Mouse (Mus musculus) kidney, embryonic 16.5 days (tissue): ENCODE measurements at regions not wholly inside any gene's neighbourhood (a gene's known extent, or its start where the extent isn't known, plus 50 kb on each side); places are given as distances from the start of the nearest gene placed in this dataset.

Experiments used
- ATAC-seq: fragments of 200-750 bp; cut with Nextera tagmentation; 2 replicates; pipeline ENCODE4 v1.8.0; 2017; ENCODE audit warnings: moderate TSS enrichment; ENCODE audit not compliant: low FRiP score, low TSS enrichment
- H3K27ac ChIP-seq: fragments of 300-500 bp; sonication (generic); 2 replicates; pipeline ENCODE4 v1.5.1; 2014; ENCODE audit warnings: low read length
- H3K27me3 ChIP-seq: fragments of 300-500 bp; sonication (generic); 2 replicates; pipeline ENCODE4 v1.6.1; 2014; ENCODE audit warnings: low read length, control low read depth, mixed read lengths; ENCODE audit not compliant: insufficient read depth
- H3K36me3 ChIP-seq: fragments of 300-500 bp; sonication (generic); 2 replicates; pipeline ENCODE4 v1.6.1; 2014; ENCODE audit warnings: low read length, control low read depth, mixed read lengths; ENCODE audit not compliant: insufficient read depth
- H3K4me1 ChIP-seq: fragments of 300-500 bp; sonication (generic); 2 replicates; pipeline ENCODE4 v1.6.1; 2014; ENCODE audit warnings: low read length, control low read depth, mixed read lengths; ENCODE audit not compliant: insufficient read depth
- H3K4me2 ChIP-seq: fragments of 300-500 bp; sonication (generic); replicated peaks from 2 replicates; pipeline ENCODE4 v1.6.1; 2014; ENCODE audit warnings: low read depth, low read length
- H3K4me3 ChIP-seq: fragments of 300-500 bp; sonication (generic); 2 replicates; pipeline ENCODE4 v1.5.1; 2014; ENCODE audit warnings: mild to moderate bottlenecking, low read length
- H3K9ac ChIP-seq: fragments of 300-500 bp; sonication (generic); replicated peaks from 2 replicates; pipeline ENCODE4 v1.6.1; 2014; ENCODE audit warnings: low read length
- H3K9me3 ChIP-seq: fragments of 300-500 bp; sonication (generic); 2 replicates; pipeline ENCODE4 v1.6.1; 2016; ENCODE audit warnings: low read length, control low read depth
- WGBS: fragments of 180-500 bp; shearing (Covaris S2); extraction: QIAGEN DNeasy Blood & Tissue Kit; methylation state at CpG from one replicate; pipeline ENCODE4 v1.1.7; 2014; 5-methylcytosine and 5-hydroxymethylcytosine counted together

DNA sequence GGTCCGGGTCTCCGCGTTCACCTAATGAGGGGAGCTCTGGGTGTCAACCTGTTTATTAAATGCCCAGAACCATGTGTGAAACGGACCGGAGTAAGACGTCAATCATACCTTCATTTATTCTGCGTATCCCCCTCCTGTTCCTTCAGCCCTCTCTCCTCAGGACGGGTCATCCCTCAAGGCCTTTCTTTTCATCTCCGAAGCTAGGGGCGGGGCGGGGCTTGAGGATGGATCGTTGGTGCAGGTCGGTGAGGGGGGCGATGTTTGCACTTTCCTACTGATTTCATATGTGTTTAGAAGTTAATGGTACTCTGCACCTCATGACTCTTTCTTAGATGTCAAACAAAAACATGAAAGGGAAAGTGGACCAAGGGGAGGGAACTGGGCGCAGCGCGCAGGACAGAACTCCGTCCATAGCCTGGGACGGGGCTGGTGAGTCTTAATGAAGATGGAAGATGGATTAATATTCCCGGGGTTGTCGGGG is 400.1 kb downstream of the Med13l start:
- Histone ChIP-seq H3K4me3 (no peak overlapping the region), H3K4me2 (no peak overlapping the region), H3K27me3 (0 out of 2 replicates have a peak, but pooled peaks cover 2% of the 10 kb centered on the region), H3K4me1 (peaks cover 13% of the 10 kb centered on the region; the same call in 1 of the 2 replicates), H3K9me3 (peaks cover 2% of the 10 kb centered on the region; the same call in 1 of the 2 replicates), H3K9ac (no peak overlapping the region), H3K27ac (0 out of 2 replicates have a peak overlapping the region, but pooled peaks have one; percentile 4), H3K36me3 (no peaks in the 10 kb centered on the region)
- 45% methylated on average over 21 of the region's 21 CpGs for WGBS
- ATAC-seq = peak; percentile 68

DNA sequence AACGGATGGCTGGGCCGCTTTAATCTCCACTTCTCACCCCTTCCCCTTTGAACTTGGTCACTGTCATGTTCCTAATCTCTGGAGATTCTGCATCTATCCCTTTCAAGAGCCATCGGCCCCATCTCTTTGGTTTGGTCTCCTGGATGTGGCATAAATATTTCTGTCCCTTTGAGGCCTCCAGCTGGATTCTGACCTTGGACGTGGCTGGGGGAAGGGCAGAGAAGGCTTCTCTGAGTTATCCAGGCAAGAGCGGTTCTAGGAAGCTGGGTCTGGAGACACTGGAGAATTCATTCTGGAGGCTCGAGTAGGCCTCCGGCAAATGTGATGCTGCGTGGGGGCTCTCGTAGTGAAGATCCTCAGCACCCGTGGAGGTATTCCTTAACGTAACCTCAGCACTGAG is 400.6 kb downstream of the Med13l start:
- peaks cover 2% of the 10 kb centered on the region; the same call in 1 of the 2 replicates for H3K9me3 ChIP-seq
- 0 out of 2 replicates have a peak, but pooled peaks cover 2% of the 10 kb centered on the region for H3K27me3 ChIP-seq
- peaks cover 13% of the 10 kb centered on the region; the same call in 1 of the 2 replicates for H3K4me1 ChIP-seq
- WGBS = 60% methylated on average over 11 of the region's 11 CpGs
- no peak overlapping the region for H3K9ac ChIP-seq
- no peak overlapping the region for H3K4me3 ChIP-seq
- peak overlapping the region; percentile 29; the same call in 1 of the 2 replicates for H3K27ac ChIP-seq
- ATAC-seq = peak; percentile 46; the same call in 1 of the 2 replicates
- no peaks in the 10 kb centered on the region for H3K36me3 ChIP-seq
- H3K4me2 ChIP-seq = no peak overlapping the region

DNA sequence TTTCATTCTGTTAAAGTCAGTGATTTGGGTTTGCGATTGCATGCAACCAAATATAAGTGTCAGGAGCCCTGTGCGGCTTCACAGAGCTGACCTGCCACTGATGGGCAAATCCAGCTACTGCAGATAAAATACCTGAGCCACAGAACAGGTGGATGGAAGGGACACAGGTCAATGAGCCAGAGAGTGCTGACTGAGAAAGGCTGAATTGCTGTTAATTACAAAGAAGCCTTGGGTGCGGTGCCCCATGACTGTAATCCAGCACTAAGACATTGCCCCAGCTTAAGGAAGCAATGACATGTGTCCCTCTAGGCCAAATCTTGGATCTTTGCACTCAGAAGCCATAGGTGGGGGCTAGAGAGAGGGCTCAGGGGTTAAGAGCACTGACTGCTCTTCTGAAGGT is 401.7 kb downstream of the Med13l start:
- ATAC-seq = no peak
- no peak overlapping the region for H3K4me3 ChIP-seq
- H3K27me3 ChIP-seq = 0 out of 2 replicates have a peak, but pooled peaks cover 2% of the 10 kb centered on the region
- H3K4me1 ChIP-seq = peaks cover 17% of the 10 kb centered on the region; the same call in 1 of the 2 replicates
- no peaks in the 10 kb centered on the region for H3K36me3 ChIP-seq
- H3K9ac ChIP-seq = no peak overlapping the region
- 59% methylated on average over 3 of the region's 3 CpGs for WGBS
- peak overlapping the region; percentile 29; the same call in 1 of the 2 replicates for H3K27ac ChIP-seq
- peaks cover 2% of the 10 kb centered on the region; the same call in 1 of the 2 replicates for H3K9me3 ChIP-seq
- H3K4me2 ChIP-seq = no peak overlapping the region

DNA sequence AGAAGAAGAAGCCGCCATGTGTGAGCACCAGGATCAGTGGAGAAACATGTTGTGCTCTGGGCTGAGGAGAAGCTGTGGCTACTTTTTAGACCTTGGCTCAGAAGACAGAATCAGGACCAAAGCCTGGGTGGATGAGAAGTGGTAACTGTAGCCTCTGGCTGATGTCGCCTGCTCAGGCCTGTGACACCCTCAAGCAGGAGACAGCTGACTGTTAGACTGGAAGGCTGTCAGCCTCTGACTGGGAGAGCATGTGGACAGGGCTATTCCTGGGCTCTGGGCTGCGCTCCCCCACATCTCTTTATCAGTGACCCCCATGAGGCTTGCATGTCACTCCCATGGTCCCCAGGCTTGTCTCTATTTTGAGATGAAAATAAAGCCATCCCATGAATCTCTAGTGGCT is 402.5 kb downstream of the Med13l start:
- H3K4me2 ChIP-seq = no peak overlapping the region
- no peak for ATAC-seq
- H3K4me1 ChIP-seq = peaks cover 25% of the 10 kb centered on the region; the same call in 1 of the 2 replicates
- no peak overlapping the region for H3K4me3 ChIP-seq
- H3K27me3 ChIP-seq = 0 out of 2 replicates have a peak, but pooled peaks cover 2% of the 10 kb centered on the region
- H3K9ac ChIP-seq = no peak overlapping the region
- peaks cover 2% of the 10 kb centered on the region; the same call in 1 of the 2 replicates for H3K9me3 ChIP-seq
- H3K27ac ChIP-seq = no peak overlapping the region
- WGBS = 84% methylated on average over 3 of the region's 3 CpGs
- H3K36me3 ChIP-seq = no peaks in the 10 kb centered on the region

DNA sequence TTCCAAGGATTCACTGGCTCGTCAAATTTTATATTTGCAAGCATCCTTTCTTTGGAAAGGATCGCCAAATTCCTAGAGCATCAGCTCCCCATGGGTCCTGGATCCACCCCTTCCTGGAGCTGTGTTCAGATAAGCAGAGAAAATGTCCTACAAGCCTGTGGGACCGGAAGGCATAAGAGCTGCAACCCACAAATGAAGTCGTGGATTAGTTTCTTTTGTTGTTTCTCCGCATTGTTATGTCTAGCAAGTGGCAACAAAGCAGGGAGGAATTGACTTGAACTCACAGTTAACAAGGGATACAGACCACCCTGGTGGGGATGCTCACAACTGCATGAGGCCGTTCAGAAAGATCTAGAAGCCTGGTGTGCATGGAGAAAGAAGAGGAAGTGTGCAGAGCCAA is 406.4 kb downstream of the Med13l start:
- H3K4me3 ChIP-seq = no peak overlapping the region
- 76% methylated on average over 6 of the region's 6 CpGs for WGBS
- no peaks in the 10 kb centered on the region for H3K9me3 ChIP-seq
- H3K4me1 ChIP-seq = peaks cover 20% of the 10 kb centered on the region; the same call in 1 of the 2 replicates
- no peak for ATAC-seq
- H3K9ac ChIP-seq = no peak overlapping the region
- H3K27me3 ChIP-seq = 0 out of 2 replicates have a peak, but pooled peaks cover 6% of the 10 kb centered on the region
- H3K27ac ChIP-seq = no peak overlapping the region; the same call in 1 of the 2 replicates
- no peaks in the 10 kb centered on the region for H3K36me3 ChIP-seq
- H3K4me2 ChIP-seq = no peak overlapping the region

DNA sequence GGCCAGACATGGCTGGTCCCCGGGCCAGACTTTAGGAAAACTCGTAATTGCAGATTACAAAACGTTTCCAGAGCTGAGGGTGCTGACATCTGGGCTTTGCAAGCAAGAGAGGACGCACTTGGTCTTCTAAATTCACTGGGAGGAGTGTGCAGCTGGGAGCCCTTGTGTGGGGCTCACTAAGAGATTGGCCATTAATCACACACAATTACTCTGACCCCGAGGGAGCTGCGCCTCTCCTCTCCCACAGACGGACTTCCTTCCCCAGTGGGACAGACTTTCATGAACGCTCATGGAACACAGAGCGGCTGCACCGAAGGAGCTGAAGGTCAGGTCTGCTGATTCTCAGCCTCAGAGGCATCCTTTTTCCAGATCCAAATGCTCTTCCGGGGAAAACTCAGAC is 407.2 kb downstream of the Med13l start:
- H3K4me2 ChIP-seq = no peak overlapping the region
- H3K4me1 ChIP-seq = 0 out of 2 replicates have a peak, but pooled peaks cover 15% of the 10 kb centered on the region
- WGBS = 18% methylated on average over 11 of the region's 11 CpGs
- peak overlapping the region; percentile 72 for H3K27ac ChIP-seq
- peak; percentile 82 for ATAC-seq
- 0 out of 2 replicates have a peak, but pooled peaks cover 6% of the 10 kb centered on the region for H3K27me3 ChIP-seq
- H3K9me3 ChIP-seq = no peaks in the 10 kb centered on the region
- H3K9ac ChIP-seq = no peak overlapping the region
- H3K4me3 ChIP-seq = no peak overlapping the region
- H3K36me3 ChIP-seq = no peaks in the 10 kb centered on the region

DNA sequence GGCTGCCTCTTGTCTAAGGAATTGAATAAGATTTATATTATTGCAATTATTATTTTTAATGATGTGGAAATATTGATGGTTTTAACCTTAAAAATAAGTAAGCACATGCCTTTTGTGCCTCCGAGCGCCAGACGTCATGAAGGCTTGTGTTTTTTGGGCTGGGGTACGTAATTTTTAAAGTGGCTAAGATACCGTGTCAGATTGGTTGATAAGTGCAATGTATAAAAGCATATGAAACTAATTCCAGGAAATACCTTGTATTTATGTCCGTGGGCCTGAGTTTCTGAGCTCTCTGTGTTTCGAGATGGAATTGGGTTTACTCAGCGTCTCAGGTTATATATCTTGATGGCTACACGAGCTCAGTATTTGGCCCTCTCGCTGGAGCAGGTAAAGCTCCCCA is 414.7 kb downstream of the Med13l start:
- 62% methylated on average over 10 of the region's 10 CpGs for WGBS
- no peaks in the 10 kb centered on the region for H3K4me1 ChIP-seq
- H3K4me2 ChIP-seq = no peak overlapping the region
- peaks cover 8% of the 10 kb centered on the region; the same call in 1 of the 2 replicates for H3K27me3 ChIP-seq
- no peaks in the 10 kb centered on the region for H3K36me3 ChIP-seq
- no peak overlapping the region for H3K9ac ChIP-seq
- no peak overlapping the region for H3K27ac ChIP-seq
- no peak overlapping the region for H3K4me3 ChIP-seq
- no peaks in the 10 kb centered on the region for H3K9me3 ChIP-seq
- ATAC-seq = no peak

DNA sequence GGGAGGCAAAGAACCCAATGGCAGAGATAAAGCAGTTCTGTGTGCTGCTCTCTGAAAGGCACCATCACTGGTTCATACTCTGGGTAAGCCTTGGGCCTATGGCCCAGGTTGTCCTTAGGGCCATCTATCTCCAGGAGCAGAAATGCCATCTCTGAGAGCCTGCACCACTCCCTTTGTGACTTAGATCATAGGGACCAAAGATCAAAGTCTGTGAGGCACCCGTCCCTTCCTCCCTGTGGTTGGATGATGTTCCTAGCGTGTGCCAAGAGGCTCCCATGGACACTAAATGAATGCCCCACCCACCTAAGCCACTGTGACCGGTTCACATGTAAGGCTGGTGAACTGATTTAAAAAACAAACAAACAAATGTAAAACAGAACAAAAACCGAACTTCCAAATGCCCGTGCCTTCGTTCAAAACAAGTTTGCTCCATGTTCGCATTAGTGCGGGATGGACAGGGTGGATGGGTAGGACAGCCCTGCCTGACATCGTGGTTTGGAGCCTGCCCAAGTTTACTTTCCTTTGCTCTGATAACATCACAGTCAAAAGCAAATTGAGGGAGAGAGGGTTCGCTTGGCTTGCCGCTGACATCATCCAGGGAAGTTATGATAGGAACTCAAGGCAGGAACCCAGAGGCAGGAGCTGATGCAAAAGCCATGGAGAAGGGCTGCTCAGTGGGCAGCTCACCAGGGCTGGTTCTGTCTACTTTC is 418.6 kb downstream of the Med13l start:
- no peak for ATAC-seq
- Histone ChIP-seq H3K4me3 (no peak overlapping the region), H3K9ac (no peak overlapping the region), H3K27ac (no peak overlapping the region), H3K9me3 (no peaks in the 10 kb centered on the region), H3K27me3 (peaks cover 4% of the 10 kb centered on the region; the same call in 1 of the 2 replicates), H3K4me2 (no peak overlapping the region), H3K4me1 (no peaks in the 10 kb centered on the region), H3K36me3 (no peaks in the 10 kb centered on the region)
- 80% methylated on average over 11 of the region's 11 CpGs for WGBS

DNA sequence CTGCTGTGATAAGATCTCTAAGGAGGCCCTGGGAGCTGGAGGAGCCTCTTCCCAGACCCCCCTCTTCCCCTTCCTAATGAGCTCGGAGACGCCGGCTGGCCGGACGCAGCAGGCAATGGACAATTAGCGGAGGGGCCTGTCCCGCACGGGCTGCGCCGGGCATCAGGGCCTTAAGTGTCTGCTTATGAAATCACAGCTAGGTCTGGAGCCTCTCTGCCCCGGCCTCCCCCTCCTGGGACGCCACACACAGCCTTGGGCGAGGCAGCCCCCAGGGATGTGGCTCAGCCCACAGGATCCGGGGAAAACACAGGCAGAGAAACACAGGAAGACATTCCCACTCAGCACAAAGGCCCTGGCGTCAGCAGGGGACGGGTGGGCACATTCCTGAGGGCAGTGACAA is 420.6 kb downstream of the Med13l start:
- Histone ChIP-seq H3K27ac (no peak overlapping the region; the same call in 1 of the 2 replicates), H3K9ac (peak overlapping the region; percentile 18), H3K4me1 (no peaks in the 10 kb centered on the region), H3K9me3 (no peaks in the 10 kb centered on the region), H3K4me3 (no peak overlapping the region), H3K27me3 (peaks cover 4% of the 10 kb centered on the region; the same call in 1 of the 2 replicates), H3K4me2 (no peak overlapping the region), H3K36me3 (no peaks in the 10 kb centered on the region)
- ATAC-seq = peak; percentile 84
- 12% methylated on average over 16 of the region's 16 CpGs for WGBS

DNA sequence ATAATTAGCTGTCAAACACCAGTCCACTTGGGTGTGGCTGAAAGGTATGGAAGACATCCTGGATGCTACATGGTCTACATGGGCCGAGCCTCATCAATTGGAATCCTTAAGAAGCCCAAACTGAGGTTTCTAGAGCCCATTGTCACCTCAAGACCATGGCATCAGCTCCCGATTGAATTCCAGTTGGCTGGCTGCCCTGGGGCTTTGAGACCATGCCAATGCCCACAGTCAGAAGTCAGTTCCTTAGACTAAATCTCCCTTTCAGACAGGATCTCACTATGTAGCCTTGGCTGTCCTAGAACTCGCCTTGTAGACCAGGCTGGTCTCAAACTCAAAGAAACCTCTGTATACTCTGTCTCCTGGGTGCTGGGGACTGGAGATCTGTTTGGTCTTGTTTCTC is 423.8 kb downstream of the Med13l start:
- no peaks in the 10 kb centered on the region for H3K36me3 ChIP-seq
- no peak overlapping the region for H3K4me2 ChIP-seq
- H3K27ac ChIP-seq = no peak overlapping the region
- H3K9ac ChIP-seq = no peak overlapping the region
- H3K4me3 ChIP-seq = no peak overlapping the region
- no peaks in the 10 kb centered on the region for H3K9me3 ChIP-seq
- 89% methylated on average over 3 of the region's 3 CpGs for WGBS
- ATAC-seq = no peak
- H3K27me3 ChIP-seq = no peaks in the 10 kb centered on the region; the same call in 1 of the 2 replicates
- no peaks in the 10 kb centered on the region for H3K4me1 ChIP-seq
